Mouse (Mus musculus) embryonic stem cell, embryonic (primary cell): ENCODE data around the gene Serinc2.

ENCODE experiments used
- CTCF ChIA-PET, 4 experiments: fragments of 300-600 bp in 2 of 4; fragments of 350-600 bp in 2 of 4; sonication (Branson Sonifier 250); formaldehyde crosslinking; loops; one replicate each; lab custom pipeline; 2022; ENCODE audit warnings: inconsistent platforms in 2 of 4; lab: Charles Lee
- POLR2A ChIA-PET, 4 experiments: fragments of 300-600 bp in 2 of 4; fragments of 350-600 bp in 2 of 4; sonication (Branson Sonifier 250); formaldehyde crosslinking; loops; one replicate each; lab custom pipeline; 2022; ENCODE audit warnings: antibody characterized with exemption in 4 of 4, inconsistent platforms in 1 of 4; lab: Charles Lee

Gene Serinc2

GRCm38 (mm10) chr4:130282856-130283255 is 3.9 kb upstream of the Serinc2 start:
- ChIA-PET CTCF (interaction anchor here in 3 of 4 experiments (0.6 to 2.5 kb wide), 10 partner anchors 8 to 987 kb away, joined by 3 to 8 read pairs (median 4); no protein-coding TSS in a partner anchor), POLR2A (interaction anchor here in 2 of 4 experiments (0.7 to 2.1 kb wide), 6 partner anchors 16 to 77 kb away, joined by 3 to 8 read pairs (median 4); partner anchors contain the start of genes Snrnp40 (in 2 of the 2) and Zcchc17 (in 2 of the 2))

- ChIA-PET CTCF (interaction anchor here in 2 of 4 experiments (0.6 kb wide), 2 partner anchors 269 to 332 kb away, joined by 3 to 4 read pairs; no protein-coding TSS in a partner anchor), POLR2A (no interaction called here)
These were observed 2.3 kb downstream of the Serinc2 start for GRCm38 (mm10) chr4:130276573-130277176.

- ChIA-PET CTCF (interaction anchor here (0.8 to 1.5 kb wide), 6 partner anchors 11 to 586 kb away, joined by 3 to 6 read pairs (median 4); no protein-coding TSS in a partner anchor), POLR2A (interaction anchor here in 3 of 4 experiments (0.6 to 2.2 kb wide), 9 partner anchors 9 to 282 kb away, joined by 3 to 7 read pairs (median 3); partner anchors contain the start of genes Snrnp40 (in 1 of the 3) and Zcchc17 (in 1 of the 3))
These were observed 3.2 kb downstream of the Serinc2 start for GRCm38 (mm10) chr4:130275823-130276105.

- CTCF ChIA-PET, result interaction anchor here (0.6 to 2.8 kb wide), 19 partner anchors 9 to 585 kb away, joined by 3 to 12 read pairs (median 4); no protein-coding TSS in a partner anchor
- POLR2A ChIA-PET, result interaction anchor here (0.6 to 2.2 kb wide), 35 partner anchors 9 to 302 kb away, joined by 3 to 9 read pairs (median 3); partner anchors contain the start of genes Snrnp40 (in 2 of the 4) and Zcchc17 (in 2 of the 4)
These were observed 3.8 kb downstream of the Serinc2 start for GRCm38 (mm10) chr4:130275016-130275822.

- POLR2A ChIA-PET, result interaction anchor here (0.6 to 2.2 kb wide), 41 partner anchors 8 to 1378 kb away, joined by 3 to 9 read pairs (median 4); partner anchors contain the start of genes Snrnp40 (in 2 of the 4), Zcchc17 (in 2 of the 4), Fabp3 (in 1 of the 4) and Gm10570 (in 1 of the 4)
These were observed 4.5 kb downstream of the Serinc2 start for GRCm38 (mm10) chr4:130274346-130275015.

GRCm38 (mm10) chr4:130273698-130274345 is 5.2 kb downstream of the Serinc2 start:
- CTCF ChIA-PET, result interaction anchor here (0.6 to 2.8 kb wide), 8 partner anchors 9 to 519 kb away, joined by 3 to 12 read pairs (median 4); no protein-coding TSS in a partner anchor

More at GRCm38 (mm10) chr4:130274346-130275015, 4.5 kb downstream of the Serinc2 start:
- CTCF ChIA-PET, result interaction anchor here (0.6 to 2.8 kb wide), 23 partner anchors 9 to 584 kb away, joined by 3 to 12 read pairs (median 4); no protein-coding TSS in a partner anchor

GRCm38 (mm10) chr4:130270611-130271347 is 8.2 kb downstream of the Serinc2 start:
- CTCF ChIA-PET, result no interaction called here
- POLR2A ChIA-PET, result interaction anchor here in 1 of 4 experiments (0.6 to 1.5 kb wide), 4 partner anchors 8 to 507 kb away, joined by 3 to 7 read pairs (median 5); no protein-coding TSS in a partner anchor

More at GRCm38 (mm10) chr4:130273698-130274345, 5.2 kb downstream of the Serinc2 start:
- POLR2A ChIA-PET, result interaction anchor here in 3 of 4 experiments (0.6 to 2.2 kb wide), 28 partner anchors 9 to 1378 kb away, joined by 3 to 7 read pairs (median 4); partner anchors contain the start of genes Fabp3 (in 1 of the 3) and Gm10570 (in 1 of the 3)

GRCm38 (mm10) chr4:130270089-130270488 is 8.9 kb downstream of the Serinc2 start:
- ChIA-PET POLR2A (interaction anchor here in 2 of 4 experiments (0.6 to 1.3 kb wide), 3 partner anchors 14 to 507 kb away, joined by 3 to 5 read pairs (median 3); no protein-coding TSS in a partner anchor), CTCF (interaction anchor here in 1 of 4 experiments (0.6 kb wide), 1 partner anchor 81 kb away, joined by 3 read pairs; no protein-coding TSS in a partner anchor)

GRCm38 (mm10) chr4:130268736-130269135 is 10.3 kb downstream of the Serinc2 start:
- POLR2A ChIA-PET, result interaction anchor here in 2 of 4 experiments (1.0 to 1.5 kb wide), 7 partner anchors 10 to 252 kb away, joined by 3 to 6 read pairs (median 3); no protein-coding TSS in a partner anchor
- CTCF ChIA-PET, result interaction anchor here in 3 of 4 experiments (0.7 to 0.8 kb wide), 3 partner anchors 24 to 263 kb away, joined by 4 read pairs; no protein-coding TSS in a partner anchor

GRCm38 (mm10) chr4:130267069-130267468 is 11.9 kb downstream of the Serinc2 start:
- ChIA-PET POLR2A (interaction anchor here in 2 of 4 experiments (0.6 to 3.0 kb wide), 14 partner anchors 8 to 307 kb away, joined by 3 to 8 read pairs (median 4); partner anchors contain the start of genes Fabp3 (in 1 of the 2) and Gm10570 (in 1 of the 2)), CTCF (interaction anchor here in 2 of 4 experiments (0.9 to 1.5 kb wide), 4 partner anchors 16 to 658 kb away, joined by 3 to 8 read pairs (median 4); no protein-coding TSS in a partner anchor)

- POLR2A ChIA-PET, result interaction anchor here in 2 of 4 experiments (0.6 to 3.0 kb wide), 12 partner anchors 9 to 475 kb away, joined by 3 to 8 read pairs (median 4); partner anchors contain the start of genes Fabp3 (in 1 of the 2) and Gm10570 (in 1 of the 2)
- CTCF ChIA-PET, result interaction anchor here (0.5 to 1.5 kb wide), 8 partner anchors 15 to 658 kb away, joined by 3 to 8 read pairs (median 3); no protein-coding TSS in a partner anchor
These were observed 12.4 kb downstream of the Serinc2 start for GRCm38 (mm10) chr4:130266601-130267000.

GRCm38 (mm10) chr4:130264698-130265349 is 14.2 kb downstream of the Serinc2 start:
- POLR2A ChIA-PET, result interaction anchor here (0.5 to 3.2 kb wide), 13 partner anchors 9 to 292 kb away, joined by 3 to 11 read pairs (median 4); partner anchors contain the start of genes Fabp3 (in 1 of the 4), Gm10570 (in 1 of the 4) and Tinagl1 (in 1 of the 4)
- CTCF ChIA-PET, result interaction anchor here (0.5 to 3.1 kb wide), 28 partner anchors 9 to 1815 kb away, joined by 3 to 21 read pairs (median 4); partner anchors contain the start of gene Tinagl1 (in 1 of the 4)

- POLR2A ChIA-PET, result interaction anchor here (0.7 to 3.2 kb wide), 10 partner anchors 10 to 532 kb away, joined by 3 to 11 read pairs (median 4); partner anchors contain the start of genes Fabp3 (in 1 of the 4), Gm10570 (in 1 of the 4) and Tinagl1 (in 1 of the 4)
- CTCF ChIA-PET, result interaction anchor here (0.6 to 3.6 kb wide), 17 partner anchors 11 to 1816 kb away, joined by 3 to 21 read pairs (median 4); partner anchors contain the start of gene Tinagl1 (in 1 of the 4)
These were observed 14.9 kb downstream of the Serinc2 start for GRCm38 (mm10) chr4:130264131-130264530.

- POLR2A ChIA-PET, result no interaction called here
- CTCF ChIA-PET, result interaction anchor here (0.5 to 2.8 kb wide), 12 partner anchors 9 to 282 kb away, joined by 3 to 7 read pairs (median 4); no protein-coding TSS in a partner anchor
These were observed 18.6 kb downstream of the Serinc2 start for GRCm38 (mm10) chr4:130260406-130260805.
